Mouse (Mus musculus): Measurements from ENCODE around the gene Hyou1. TPM values are rescaled to one million over a fixed set of nuclear protein-coding genes. Genes with fewer than 3 reads are reported as not detected.
"Not testable (repeated sequence)": the region's sequence is repeated elsewhere in the genome, so short reads cannot be mapped to it uniquely, and the experiment has no call there.

The Hyou1 gene
- polyA plus RNA-seq, 1 experiment from 2014 or later: 26.8 TPM

- Histone ChIP-seq H3K4me2 (ENCODE audit: low read length) (peak overlapping the region; percentile 89), H3K36me3 (ENCODE audit: control insufficient read depth, insufficient read depth, low read length) (no peaks in the 10 kb centered on the region), H3K9ac (ENCODE audit: low read depth, low read length) (peak overlapping the region; percentile 97), H3K27me3 (ENCODE audit: control insufficient read depth, insufficient read depth, low read depth, low read length) (no peaks in the 10 kb centered on the region), H3K4me3 (ENCODE audit: low read depth, low read length) (peak overlapping the region; percentile 84), H3K9me3 (replicated peaks; ENCODE audit: control insufficient read depth, low read length, poor library complexity, severe bottlenecking) (no peaks in the 10 kb centered on the region), H3K4me1 (ENCODE audit: control insufficient read depth, insufficient read depth, low read length) (peaks cover 19% of the 10 kb centered on the region), H3K27ac (ENCODE audit: low read length) (peak overlapping the region; percentile 71)
- ATAC-seq: peak; percentile 92
- WGBS: under 1% methylated on average over 38 of the region's 38 CpGs
Measured at GRCm38 (mm10) chr9:44417892-44418363, 38.6 kb downstream of the Hyou1 start.

DNA sequence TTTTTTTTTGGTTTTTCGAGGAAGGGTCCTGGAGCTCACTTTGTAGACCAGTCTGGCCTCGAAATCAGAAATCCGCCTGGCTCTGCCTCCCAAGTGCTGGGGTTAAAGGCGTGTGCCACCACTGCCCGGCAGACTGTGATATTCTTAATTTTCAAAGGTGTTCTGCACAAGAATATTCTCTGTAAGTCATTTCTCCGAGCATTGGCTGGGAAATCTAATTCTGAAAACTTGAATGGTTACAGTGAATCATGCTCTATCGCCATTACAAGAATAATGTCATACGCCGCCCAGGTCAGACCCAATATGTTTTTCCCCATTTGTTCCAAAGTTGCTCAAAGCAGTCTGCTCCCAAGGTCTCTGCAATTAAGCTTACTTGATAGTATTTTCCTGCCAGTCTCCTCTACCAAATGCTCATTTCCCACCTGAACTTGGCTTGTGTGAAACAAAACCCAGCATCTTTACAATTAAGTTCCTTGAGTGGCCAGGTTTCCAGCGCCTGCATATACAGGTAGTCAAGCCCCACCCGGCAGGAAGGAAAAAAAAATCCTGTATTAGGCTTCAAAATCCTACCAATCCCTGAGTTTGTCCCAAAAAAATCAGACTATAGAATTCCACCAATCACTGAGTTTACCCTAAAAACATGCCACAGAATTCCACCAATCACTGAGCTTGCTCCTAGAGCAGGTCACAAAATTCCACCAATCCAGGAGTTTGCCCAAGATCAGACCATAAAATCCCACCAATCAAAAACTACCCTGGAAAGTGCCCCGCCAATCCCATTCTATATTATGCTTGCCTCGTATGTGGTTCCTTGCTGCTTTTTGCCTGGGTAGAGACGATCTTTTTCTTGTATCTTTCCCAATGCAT is 39.5 kb downstream of the Hyou1 start, which contains the start of gene Ccdc84:
Gene Ccdc84 (minus strand): TSS at position 51 of the 867 bp plus-strand sequence.
- 76% methylated on average over 14 of the region's 14 CpGs for WGBS
- Histone ChIP-seq H3K27me3 (ENCODE audit: control insufficient read depth, insufficient read depth, low read depth, low read length) (no peaks in the 10 kb centered on the region), H3K9ac (ENCODE audit: low read depth, low read length) (peak within 1 kb of the TSS; percentile 97), H3K4me2 (ENCODE audit: low read length) (peak within 1 kb of the TSS; percentile 89), H3K4me3 (ENCODE audit: low read depth, low read length) (peak within 1 kb of the TSS; percentile 84), H3K36me3 (ENCODE audit: control insufficient read depth, insufficient read depth, low read length) (no peaks in the 10 kb centered on the region), H3K9me3 (replicated peaks; ENCODE audit: control insufficient read depth, low read length, poor library complexity, severe bottlenecking) (no peaks in the 10 kb centered on the region), H3K4me1 (ENCODE audit: control insufficient read depth, insufficient read depth, low read length) (peaks cover 19% of the 10 kb centered on the region), H3K27ac (ENCODE audit: low read length) (peak within 1 kb of the TSS; percentile 71)
- no peak for ATAC-seq

DNA sequence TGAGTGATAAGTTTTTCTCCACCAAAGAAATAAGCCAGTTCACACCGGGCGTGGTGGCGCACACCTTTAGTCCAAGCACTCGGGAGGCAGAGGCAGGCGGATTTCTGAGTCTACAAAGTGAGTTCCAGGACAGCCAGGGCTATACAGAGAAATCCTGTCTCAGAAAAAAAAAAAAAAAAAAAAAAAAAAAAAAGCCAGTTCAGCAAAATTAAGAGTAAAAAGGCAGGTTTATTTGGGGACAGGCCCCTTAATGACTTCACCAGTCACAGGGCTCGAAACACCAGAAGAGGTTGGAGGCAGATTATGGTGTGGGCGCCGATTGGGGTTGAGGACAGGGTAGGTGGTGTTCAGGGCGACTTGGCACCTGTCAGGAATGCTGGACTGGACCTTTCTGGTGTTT is 40.4 kb downstream of the Hyou1 start:
- not testable (repeated sequence) for H3K27me3 ChIP-seq (ENCODE audit: control insufficient read depth, insufficient read depth, low read depth, low read length); ATAC-seq; H3K9me3 ChIP-seq (replicated peaks; ENCODE audit: control insufficient read depth, low read length, poor library complexity, severe bottlenecking); H3K27ac ChIP-seq (ENCODE audit: low read length); H3K4me3 ChIP-seq (ENCODE audit: low read depth, low read length); H3K4me2 ChIP-seq (ENCODE audit: low read length); H3K36me3 ChIP-seq (ENCODE audit: control insufficient read depth, insufficient read depth, low read length); H3K9ac ChIP-seq (ENCODE audit: low read depth, low read length)
- H3K4me1 ChIP-seq (ENCODE audit: control insufficient read depth, insufficient read depth, low read length): peaks cover 19% of the 10 kb centered on the region
- WGBS: 97% methylated on average over 9 of the region's 9 CpGs

DNA sequence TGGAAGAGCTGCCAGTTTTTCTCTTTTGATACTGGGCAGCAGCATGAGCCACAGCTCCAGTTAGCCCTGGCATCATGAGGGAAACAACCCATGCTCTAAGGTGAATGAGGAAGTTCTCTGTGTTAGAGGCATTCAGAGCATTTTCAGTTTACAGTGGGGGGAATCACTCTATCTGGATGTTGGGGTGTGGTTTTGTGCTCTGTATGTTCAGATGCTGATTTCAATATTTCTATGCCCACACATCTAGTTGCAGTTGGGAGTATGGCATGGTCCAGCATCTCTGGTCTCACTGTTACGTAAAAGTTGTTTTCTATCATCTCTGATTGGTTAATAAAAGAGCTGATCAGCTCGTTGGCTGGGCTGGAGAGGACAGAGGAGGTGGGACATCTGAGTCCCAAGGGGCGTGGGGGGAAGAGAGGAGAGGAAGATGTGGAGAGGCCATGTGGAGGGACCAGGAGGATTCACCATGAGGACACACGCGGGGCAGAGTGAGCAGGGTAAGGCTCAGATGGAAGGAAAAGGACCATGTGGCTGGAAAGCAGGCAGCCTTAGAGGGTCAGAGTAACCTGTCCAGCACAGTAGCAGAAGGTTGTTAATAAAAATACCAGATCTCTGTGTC is 41.1 kb downstream of the Hyou1 start:
- Histone ChIP-seq H3K4me1 (ENCODE audit: control insufficient read depth, insufficient read depth, low read length) (peaks cover 19% of the 10 kb centered on the region), H3K4me2 (ENCODE audit: low read length) (no peak overlapping the region), H3K9me3 (replicated peaks; ENCODE audit: control insufficient read depth, low read length, poor library complexity, severe bottlenecking) (no peaks in the 10 kb centered on the region), H3K27ac (ENCODE audit: low read length) (no peak overlapping the region), H3K4me3 (ENCODE audit: low read depth, low read length) (no peak overlapping the region), H3K9ac (ENCODE audit: low read depth, low read length) (no peak overlapping the region), H3K36me3 (ENCODE audit: control insufficient read depth, insufficient read depth, low read length) (no peaks in the 10 kb centered on the region), H3K27me3 (ENCODE audit: control insufficient read depth, insufficient read depth, low read depth, low read length) (no peaks in the 10 kb centered on the region)
- 89% methylated on average over 5 of the region's 5 CpGs for WGBS
- no peak for ATAC-seq

DNA sequence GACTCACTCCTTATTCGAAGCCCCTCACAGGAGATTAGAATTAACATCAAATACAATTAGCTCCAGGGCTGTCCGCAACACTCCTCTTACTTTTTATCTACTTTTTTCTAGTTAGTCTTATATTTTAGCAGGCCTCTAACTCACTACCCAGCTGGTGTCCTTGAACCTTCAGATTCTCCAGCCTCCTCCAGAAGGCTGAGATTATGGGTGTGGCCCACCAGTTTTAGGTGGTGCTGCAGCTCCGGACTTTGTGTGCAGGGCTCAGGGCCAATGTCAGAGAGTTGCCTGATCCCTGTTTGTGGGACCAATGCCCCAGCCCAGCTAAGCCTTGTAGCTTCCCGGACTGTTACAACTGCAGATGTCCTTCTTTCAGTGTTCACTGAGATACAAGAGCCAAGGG is 44.3 kb downstream of the Hyou1 start:
- Histone ChIP-seq H3K27me3 (ENCODE audit: control insufficient read depth, insufficient read depth, low read depth, low read length) (no peaks in the 10 kb centered on the region), H3K4me2 (ENCODE audit: low read length) (no peak overlapping the region), H3K9ac (ENCODE audit: low read depth, low read length) (no peak overlapping the region), H3K27ac (ENCODE audit: low read length) (no peak overlapping the region), H3K9me3 (replicated peaks; ENCODE audit: control insufficient read depth, low read length, poor library complexity, severe bottlenecking) (no peaks in the 10 kb centered on the region), H3K36me3 (ENCODE audit: control insufficient read depth, insufficient read depth, low read length) (no peaks in the 10 kb centered on the region), H3K4me1 (ENCODE audit: control insufficient read depth, insufficient read depth, low read length) (peaks cover 2% of the 10 kb centered on the region; the same call in 1 of the 2 replicates), H3K4me3 (ENCODE audit: low read depth, low read length) (no peak overlapping the region)
- no peak for ATAC-seq
- 88% methylated on average over 4 of the region's 4 CpGs for WGBS

- H3K36me3 ChIP-seq (ENCODE audit: control insufficient read depth, insufficient read depth, low read length): no peaks in the 10 kb centered on the region
- H3K4me1 ChIP-seq (ENCODE audit: control insufficient read depth, insufficient read depth, low read length): no peaks in the 10 kb centered on the region
- H3K27ac ChIP-seq (ENCODE audit: low read length): no peak overlapping the region
- no peak for ATAC-seq
- WGBS: 58% methylated on average over 5 of the region's 5 CpGs
- no peak overlapping the region for H3K4me2 ChIP-seq (ENCODE audit: low read length)
- H3K27me3 ChIP-seq (ENCODE audit: control insufficient read depth, insufficient read depth, low read depth, low read length): no peaks in the 10 kb centered on the region
- H3K4me3 ChIP-seq (ENCODE audit: low read depth, low read length): no peak overlapping the region
- no peak overlapping the region for H3K9ac ChIP-seq (ENCODE audit: low read depth, low read length)
- H3K9me3 ChIP-seq (replicated peaks; ENCODE audit: control insufficient read depth, low read length, poor library complexity, severe bottlenecking): no peaks in the 10 kb centered on the region
Measured at GRCm38 (mm10) chr9:44432577-44433185, 53.4 kb downstream of the Hyou1 start.

GRCm38 (mm10) chr9:44435747-44436146 is 56.5 kb downstream of the Hyou1 start:
- no peak overlapping the region for H3K4me3 ChIP-seq (ENCODE audit: low read depth, low read length)
- H3K4me2 ChIP-seq (ENCODE audit: low read length): no peak overlapping the region
- 87% methylated on average over 6 of the region's 6 CpGs for WGBS
- no peaks in the 10 kb centered on the region for H3K27me3 ChIP-seq (ENCODE audit: control insufficient read depth, insufficient read depth, low read depth, low read length)
- no peaks in the 10 kb centered on the region for H3K9me3 ChIP-seq (replicated peaks; ENCODE audit: control insufficient read depth, low read length, poor library complexity, severe bottlenecking)
- no peak for ATAC-seq
- H3K9ac ChIP-seq (ENCODE audit: low read depth, low read length): no peak overlapping the region
- H3K4me1 ChIP-seq (ENCODE audit: control insufficient read depth, insufficient read depth, low read length): no peaks in the 10 kb centered on the region
- no peak overlapping the region for H3K27ac ChIP-seq (ENCODE audit: low read length)
- H3K36me3 ChIP-seq (ENCODE audit: control insufficient read depth, insufficient read depth, low read length): no peaks in the 10 kb centered on the region

GRCm38 (mm10) chr9:44440961-44441360 is 61.7 kb downstream of the Hyou1 start, which contains the start of gene Foxr1:
Gene Foxr1, minus strand, starts transcription at chr9:44441136.
- no peaks in the 10 kb centered on the region for H3K27me3 ChIP-seq (ENCODE audit: control insufficient read depth, insufficient read depth, low read depth, low read length)
- WGBS: 84% methylated on average over 19 of the region's 19 CpGs
- H3K4me3 ChIP-seq (ENCODE audit: low read depth, low read length): no peak within 1 kb of the TSS
- no peak for ATAC-seq
- no peaks in the 10 kb centered on the region for H3K4me1 ChIP-seq (ENCODE audit: control insufficient read depth, insufficient read depth, low read length)
- H3K9ac ChIP-seq (ENCODE audit: low read depth, low read length): no peak within 1 kb of the TSS
- no peak within 1 kb of the TSS for H3K27ac ChIP-seq (ENCODE audit: low read length)
- no peaks in the 10 kb centered on the region for H3K36me3 ChIP-seq (ENCODE audit: control insufficient read depth, insufficient read depth, low read length)
- H3K9me3 ChIP-seq (replicated peaks; ENCODE audit: control insufficient read depth, low read length, poor library complexity, severe bottlenecking): no peaks in the 10 kb centered on the region
- no peak within 1 kb of the TSS for H3K4me2 ChIP-seq (ENCODE audit: low read length)
